Mouse (Mus musculus): ENCODE data around the gene Olfr1339. TPM values are rescaled to one million over a fixed set of nuclear protein-coding genes. Genes with fewer than 3 reads are reported as not detected.

Olfr1339 gene
- polyA plus RNA-seq (2015; fragmentation: Nextera tagmentation; extraction: Ambion mirVana), result not detected in 2 replicates

DNA sequence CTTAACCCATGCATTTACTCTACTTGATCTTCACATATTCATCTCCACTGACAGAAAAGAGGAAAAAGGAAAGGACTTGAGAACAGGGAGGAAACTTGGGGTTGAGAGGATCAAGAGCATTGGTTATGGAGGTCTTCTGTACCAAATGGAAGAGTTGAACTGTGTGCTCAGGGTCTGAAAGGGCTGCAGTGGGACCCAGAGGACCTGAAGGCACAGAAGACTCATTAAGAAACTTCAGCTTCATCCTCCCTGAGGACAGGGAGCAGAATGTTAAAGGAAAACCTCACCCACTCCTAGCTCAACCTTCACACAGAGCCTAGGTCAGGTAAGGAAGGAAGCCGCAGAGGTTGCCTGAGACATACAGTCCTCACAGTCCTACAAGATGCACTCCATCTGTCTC is at the start of gene Olfr1339:
Olfr1339 (plus strand) TSS at position 301 of the 400 bp plus-strand sequence.
- WGBS, result 94% methylated on average over 1 of the region's 1 CpGs
- Histone ChIP-seq H3K4me1 (no peaks in the 10 kb centered on the region), H3K27ac (no peak within 1 kb of the TSS), H3K9ac (no peak within 1 kb of the TSS), H3K36me3 (no peaks in the 10 kb centered on the region), H3K4me3 (no peak within 1 kb of the TSS), H3K4me2 (no peak within 1 kb of the TSS), H3K27me3 (no peaks in the 10 kb centered on the region), H3K9me3 (no peaks in the 10 kb centered on the region)
- no peak for ATAC-seq (ENCODE audit: insufficient number of reproducible peaks, low FRiP score, low TSS enrichment, low read depth)

DNA sequence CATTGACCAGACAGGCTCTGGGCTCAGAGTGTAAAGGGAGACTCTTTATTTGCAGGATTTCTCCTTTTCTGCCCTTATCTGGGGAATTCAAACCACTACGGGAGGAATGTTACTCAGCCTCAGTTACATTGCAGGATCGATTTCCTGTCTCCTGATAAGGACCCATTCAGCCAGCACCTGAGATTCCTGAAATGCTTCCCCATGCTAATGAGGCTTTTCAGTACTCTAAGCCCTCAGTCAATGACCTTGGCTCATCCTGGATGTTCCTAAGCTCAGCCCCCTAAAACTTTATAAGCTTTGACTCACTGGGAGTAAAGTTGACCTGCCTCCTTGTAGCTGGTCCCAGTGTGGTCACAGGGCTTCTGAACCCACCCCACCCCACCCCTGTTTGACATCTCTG is 44.9 kb upstream of the Olfr1339 start:
- H3K9me3 ChIP-seq, result no peaks in the 10 kb centered on the region
- no peak for ATAC-seq (ENCODE audit: insufficient number of reproducible peaks, low FRiP score, low TSS enrichment, low read depth)
- H3K36me3 ChIP-seq, result no peaks in the 10 kb centered on the region
- no peak overlapping the region for H3K4me2 ChIP-seq
- no peak overlapping the region for H3K4me3 ChIP-seq
- H3K4me1 ChIP-seq, result 0 out of 2 replicates have a peak, but pooled peaks cover 2% of the 10 kb centered on the region
- H3K9ac ChIP-seq, result no peak overlapping the region
- WGBS, result 40% methylated on average over 2 of the region's 2 CpGs
- H3K27ac ChIP-seq, result no peak overlapping the region
- no peaks in the 10 kb centered on the region for H3K27me3 ChIP-seq

DNA sequence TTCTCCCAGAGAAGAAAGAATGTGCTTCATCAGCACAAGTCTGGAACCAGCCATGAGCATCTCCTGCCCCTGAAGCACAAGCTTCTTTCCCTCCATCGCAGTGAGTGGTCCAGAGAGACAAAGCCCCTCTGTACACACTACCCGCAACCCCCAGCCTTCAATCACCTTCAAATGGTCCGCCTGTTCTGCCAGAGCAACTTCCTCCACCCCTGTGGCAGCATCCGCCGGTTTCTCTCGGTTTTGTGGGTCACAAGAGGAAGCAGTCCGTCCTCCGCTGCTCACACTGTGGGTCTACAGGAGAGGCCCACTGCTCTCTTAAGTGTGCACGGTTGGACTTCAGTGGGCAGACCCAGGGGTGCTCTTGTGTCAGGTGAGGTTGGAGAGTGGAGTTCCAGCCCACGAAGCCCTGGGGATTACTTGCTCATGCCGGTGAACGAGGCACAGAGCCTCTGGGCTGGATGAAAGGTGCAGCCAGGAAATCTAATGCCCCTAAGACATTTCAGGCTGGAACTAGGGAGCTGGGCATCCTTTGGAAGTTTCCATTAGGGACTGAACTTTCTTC is 39.5 kb upstream of the Olfr1339 start, which contains the start of gene Olfr1342:
Olfr1342 (minus strand) TSS at position 345 of the 562 bp plus-strand sequence.
- H3K9ac ChIP-seq, result no peak within 1 kb of the TSS
- no peaks in the 10 kb centered on the region for H3K36me3 ChIP-seq
- 39% methylated on average over 12 of the region's 12 CpGs for WGBS
- H3K9me3 ChIP-seq, result no peaks in the 10 kb centered on the region
- H3K4me2 ChIP-seq, result 0 out of 2 replicates have a peak within 1 kb of the TSS, but pooled peaks have one; percentile 19
- no peaks in the 10 kb centered on the region for H3K27me3 ChIP-seq
- no peak for ATAC-seq (ENCODE audit: insufficient number of reproducible peaks, low FRiP score, low TSS enrichment, low read depth)
- no peak within 1 kb of the TSS for H3K4me3 ChIP-seq
- H3K27ac ChIP-seq, result no peak within 1 kb of the TSS
- peaks cover 11% of the 10 kb centered on the region; the same call in 1 of the 2 replicates for H3K4me1 ChIP-seq

DNA sequence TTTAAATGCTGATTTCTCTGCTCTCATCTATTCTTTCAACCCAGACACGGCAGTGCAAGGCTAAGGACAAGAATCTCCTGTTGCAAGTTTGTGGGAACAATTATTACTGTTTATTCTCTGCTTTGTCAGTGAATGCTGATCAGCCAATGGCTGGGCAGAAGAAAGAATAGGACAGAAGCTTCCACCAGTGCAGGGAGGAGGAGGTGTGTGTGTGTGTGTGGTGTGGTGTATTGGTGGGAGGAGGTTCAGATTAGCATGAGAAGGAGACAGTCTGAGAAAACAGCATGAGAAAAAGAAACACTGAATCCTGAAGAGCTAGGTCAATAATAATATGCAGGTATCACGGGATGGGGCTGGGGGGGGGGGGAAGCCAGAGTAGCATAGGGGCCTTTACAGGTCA is 38.2 kb upstream of the Olfr1339 start:
- Histone ChIP-seq H3K9me3 (no peaks in the 10 kb centered on the region), H3K4me2 (no peak overlapping the region), H3K9ac (no peak overlapping the region), H3K27me3 (no peaks in the 10 kb centered on the region), H3K4me1 (peaks cover 11% of the 10 kb centered on the region; the same call in 1 of the 2 replicates), H3K36me3 (no peaks in the 10 kb centered on the region), H3K27ac (no peak overlapping the region), H3K4me3 (no peak overlapping the region)
- ATAC-seq (ENCODE audit: insufficient number of reproducible peaks, low FRiP score, low TSS enrichment, low read depth), result no peak
- 45% methylated on average over 2 of the region's 2 CpGs for WGBS

DNA sequence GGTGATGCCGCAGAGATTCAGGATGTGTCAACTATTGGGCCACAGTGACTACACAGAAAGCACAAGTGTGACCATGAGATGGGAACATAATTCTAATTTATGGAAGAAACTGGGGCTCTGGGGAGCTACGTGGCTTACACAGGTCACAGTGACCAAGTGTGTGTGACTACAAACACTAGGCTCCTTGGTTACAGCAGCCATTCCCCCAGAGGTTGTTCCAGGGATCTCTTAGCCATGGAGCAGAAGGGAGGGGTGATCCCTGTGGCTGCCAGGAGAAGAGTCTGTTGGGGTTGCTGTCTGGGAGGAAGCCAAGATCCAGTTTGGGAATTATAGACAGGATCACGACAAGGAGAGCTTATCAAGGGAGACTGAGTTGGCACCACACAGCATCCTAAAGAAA is 28.8 kb upstream of the Olfr1339 start, which contains the start of gene Olfr1341:
Olfr1341 (plus strand) TSS at position 301 of the 400 bp plus-strand sequence.
- WGBS, result 81% methylated on average over 3 of the region's 3 CpGs
- H3K4me2 ChIP-seq, result no peak within 1 kb of the TSS
- no peaks in the 10 kb centered on the region for H3K9me3 ChIP-seq
- no peaks in the 10 kb centered on the region for H3K4me1 ChIP-seq
- H3K4me3 ChIP-seq, result no peak within 1 kb of the TSS
- no peak within 1 kb of the TSS for H3K9ac ChIP-seq
- no peaks in the 10 kb centered on the region for H3K27me3 ChIP-seq
- no peak for ATAC-seq (ENCODE audit: insufficient number of reproducible peaks, low FRiP score, low TSS enrichment, low read depth)
- no peaks in the 10 kb centered on the region for H3K36me3 ChIP-seq
- no peak within 1 kb of the TSS for H3K27ac ChIP-seq

DNA sequence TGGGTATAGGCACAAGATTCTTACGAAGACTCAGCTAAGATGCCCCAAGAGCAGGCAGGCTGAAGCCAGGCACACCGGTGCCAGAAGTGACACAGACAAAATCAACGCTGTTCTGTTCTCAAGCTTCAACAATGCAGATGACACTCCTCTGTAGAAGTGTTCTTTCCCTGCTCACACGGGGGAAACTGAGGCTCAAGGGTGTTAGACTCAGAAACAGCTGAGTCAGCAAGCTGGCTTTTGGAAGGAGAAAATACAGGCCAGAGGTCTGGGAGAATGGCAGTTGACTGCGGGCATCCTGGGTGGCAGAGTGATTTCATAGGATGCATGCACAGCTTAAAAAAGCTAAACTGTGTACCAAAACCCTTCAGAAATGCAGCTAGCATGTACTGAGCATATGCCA is 23.9 kb upstream of the Olfr1339 start:
- WGBS, result 78% methylated on average over 5 of the region's 5 CpGs
- Histone ChIP-seq H3K9me3 (no peaks in the 10 kb centered on the region), H3K9ac (no peak overlapping the region), H3K27ac (no peak overlapping the region), H3K4me3 (no peak overlapping the region), H3K4me1 (no peaks in the 10 kb centered on the region), H3K4me2 (no peak overlapping the region), H3K36me3 (no peaks in the 10 kb centered on the region), H3K27me3 (no peaks in the 10 kb centered on the region)
- no peak for ATAC-seq (ENCODE audit: insufficient number of reproducible peaks, low FRiP score, low TSS enrichment, low read depth)

DNA sequence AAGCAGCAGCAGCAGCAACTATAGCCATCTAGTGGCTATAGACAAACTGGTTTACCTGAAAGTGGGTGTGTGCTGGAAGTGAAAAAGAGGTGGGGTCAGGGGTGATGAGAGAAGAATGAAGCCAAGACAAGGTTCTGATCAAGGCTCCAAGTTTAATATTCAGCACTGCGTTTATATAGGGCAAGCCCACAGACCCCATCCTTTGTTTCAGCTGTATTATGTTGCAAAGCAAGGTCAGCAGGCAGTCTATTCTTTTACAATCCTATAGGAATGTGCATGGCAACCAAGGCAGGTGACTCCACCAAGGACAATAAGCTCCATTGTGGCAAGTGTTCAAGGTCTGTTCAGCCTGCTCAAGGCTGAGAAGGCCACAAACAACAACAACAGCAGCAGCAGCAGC is 20.3 kb upstream of the Olfr1339 start:
- H3K27ac ChIP-seq, result no peak overlapping the region
- H3K27me3 ChIP-seq, result no peaks in the 10 kb centered on the region
- H3K4me2 ChIP-seq, result no peak overlapping the region
- no peak overlapping the region for H3K9ac ChIP-seq
- H3K4me3 ChIP-seq, result no peak overlapping the region
- WGBS, result 62% methylated on average over 1 of the region's 1 CpGs
- no peaks in the 10 kb centered on the region for H3K4me1 ChIP-seq
- H3K9me3 ChIP-seq, result no peaks in the 10 kb centered on the region
- no peaks in the 10 kb centered on the region for H3K36me3 ChIP-seq
- ATAC-seq (ENCODE audit: insufficient number of reproducible peaks, low FRiP score, low TSS enrichment, low read depth), result no peak

DNA sequence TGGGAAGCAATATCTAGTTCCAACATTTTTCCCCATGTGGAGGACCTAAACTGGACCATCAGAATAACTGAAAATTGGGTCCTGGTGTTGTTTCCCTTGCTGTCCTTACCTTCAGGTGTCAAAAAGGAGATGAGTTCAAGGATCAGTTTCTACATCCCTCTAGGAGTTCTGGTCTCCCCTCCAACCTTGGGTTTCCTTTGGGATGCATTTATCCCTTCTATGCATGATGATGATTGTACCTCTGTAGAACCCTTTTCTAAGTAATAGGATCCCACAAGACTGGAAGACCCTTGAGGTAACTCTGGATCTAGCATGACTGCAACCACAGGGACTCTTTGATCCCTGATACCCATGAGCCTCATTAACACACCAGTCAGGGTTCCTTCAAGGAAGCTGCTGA is 12.1 kb upstream of the Olfr1339 start, which contains the start of gene Olfr1340:
Olfr1340 (plus strand) TSS at position 301 of the 400 bp plus-strand sequence.
- Histone ChIP-seq H3K4me2 (no peak within 1 kb of the TSS), H3K9me3 (no peaks in the 10 kb centered on the region), H3K4me1 (no peaks in the 10 kb centered on the region), H3K9ac (no peak within 1 kb of the TSS), H3K4me3 (no peak within 1 kb of the TSS), H3K27ac (no peak within 1 kb of the TSS), H3K36me3 (no peaks in the 10 kb centered on the region), H3K27me3 (no peaks in the 10 kb centered on the region)
- ATAC-seq (ENCODE audit: insufficient number of reproducible peaks, low FRiP score, low TSS enrichment, low read depth), result no peak

DNA sequence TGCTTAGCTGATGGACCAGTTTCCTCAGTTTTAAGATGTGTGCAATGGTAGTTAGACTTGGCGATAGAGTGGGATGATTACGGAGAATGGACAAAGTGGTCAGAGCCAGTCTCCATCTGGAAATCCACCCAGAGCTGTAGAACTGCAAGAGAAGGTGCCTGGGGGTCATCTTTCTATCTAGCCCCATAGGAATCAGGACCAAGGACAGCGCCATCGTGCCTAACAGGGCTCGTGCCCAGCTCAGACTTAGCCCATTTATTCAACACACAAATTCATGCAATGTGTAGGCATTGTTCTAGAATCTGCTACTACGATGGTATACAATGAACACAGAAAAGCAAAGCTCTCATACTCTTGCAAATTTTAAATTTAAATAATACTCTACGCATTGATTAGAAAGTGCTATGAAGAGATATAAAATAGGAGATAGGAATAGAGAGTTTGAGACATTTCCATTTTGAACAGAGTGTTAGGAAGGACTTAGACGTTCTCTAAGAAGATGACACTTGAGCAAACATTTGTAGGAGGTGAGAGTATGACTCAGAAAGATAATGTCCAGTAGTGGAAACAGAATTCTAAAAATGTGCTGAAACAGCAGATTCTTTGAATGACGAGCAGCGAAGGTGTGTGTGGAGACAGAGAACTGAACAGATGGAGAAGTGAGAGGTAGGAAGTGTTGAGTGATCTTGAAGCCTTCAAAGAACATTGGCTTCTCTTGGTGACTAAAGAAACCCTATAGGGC is 10.1 kb upstream of the Olfr1339 start:
- no peak for ATAC-seq (ENCODE audit: insufficient number of reproducible peaks, low FRiP score, low TSS enrichment, low read depth)
- H3K9me3 ChIP-seq, result no peaks in the 10 kb centered on the region
- no peak overlapping the region for H3K9ac ChIP-seq
- no peaks in the 10 kb centered on the region for H3K27me3 ChIP-seq
- H3K4me1 ChIP-seq, result no peaks in the 10 kb centered on the region
- no peak overlapping the region for H3K27ac ChIP-seq
- WGBS, result 55% methylated on average over 10 of the region's 10 CpGs
- H3K4me3 ChIP-seq, result no peak overlapping the region
- no peaks in the 10 kb centered on the region for H3K36me3 ChIP-seq
- no peak overlapping the region for H3K4me2 ChIP-seq

DNA sequence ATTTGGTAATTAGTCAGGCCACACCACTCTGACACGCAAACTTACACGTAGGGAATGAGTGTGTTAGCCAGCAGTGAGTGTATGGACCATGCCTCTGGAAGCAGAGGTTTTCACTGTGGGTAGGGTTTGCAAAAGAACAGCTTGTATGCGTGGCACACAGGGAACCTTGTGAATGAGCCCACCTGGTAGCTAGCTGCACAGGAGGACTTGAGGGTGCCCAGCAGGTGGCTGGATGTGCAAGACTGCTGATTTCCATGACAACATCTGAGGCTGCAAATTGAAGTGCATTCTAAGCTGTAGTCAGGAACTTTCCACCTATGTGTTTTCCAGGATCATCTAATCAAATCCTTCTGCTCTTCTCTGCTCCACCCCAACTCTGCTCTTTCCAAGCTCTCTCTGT is 7.6 kb downstream of the Olfr1339 start:
- Histone ChIP-seq H3K36me3 (no peaks in the 10 kb centered on the region), H3K9ac (no peak overlapping the region), H3K4me3 (no peak overlapping the region), H3K27ac (no peak overlapping the region), H3K9me3 (no peaks in the 10 kb centered on the region), H3K4me1 (no peaks in the 10 kb centered on the region), H3K27me3 (peaks cover 21% of the 10 kb centered on the region; the same call in 1 of the 2 replicates), H3K4me2 (no peak overlapping the region)
- ATAC-seq (ENCODE audit: insufficient number of reproducible peaks, low FRiP score, low TSS enrichment, low read depth), result no peak
- WGBS, result 62% methylated on average over 3 of the region's 3 CpGs

DNA sequence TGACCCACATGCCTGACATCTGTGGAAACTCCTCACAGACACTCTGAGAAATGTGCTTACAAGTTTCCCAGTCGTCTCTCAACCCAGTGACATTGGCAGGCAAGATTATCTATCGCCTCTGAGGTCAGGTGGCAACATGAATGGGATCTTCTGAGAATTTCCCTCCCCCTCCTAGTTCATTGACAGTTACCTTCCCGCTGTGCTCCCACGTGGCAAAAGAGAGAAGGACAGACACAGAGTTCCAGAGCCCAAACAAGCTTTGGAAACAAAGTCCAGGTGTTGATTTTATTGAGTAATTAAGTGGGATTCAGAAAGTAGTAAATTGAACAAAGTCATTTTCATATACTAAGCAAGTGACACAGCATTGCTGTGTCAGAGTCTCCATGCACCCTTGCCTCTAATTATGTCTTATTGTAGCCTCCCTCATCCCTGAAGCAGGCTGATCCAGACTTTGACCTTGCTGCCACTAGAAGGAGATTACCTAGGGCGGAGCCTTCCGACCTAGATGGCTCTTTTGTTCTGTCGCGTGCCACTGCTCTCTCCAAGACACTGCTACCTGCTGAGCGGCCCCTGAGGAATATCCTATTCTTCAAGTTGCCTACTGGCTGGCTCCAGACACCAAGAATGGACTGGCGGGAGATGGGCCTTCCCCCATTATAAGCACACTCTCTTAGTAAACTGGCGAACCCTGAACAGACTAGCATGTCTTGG is 9.2 kb downstream of the Olfr1339 start:
- no peak overlapping the region for H3K27ac ChIP-seq
- H3K4me1 ChIP-seq, result no peaks in the 10 kb centered on the region
- peaks cover 21% of the 10 kb centered on the region; the same call in 1 of the 2 replicates for H3K27me3 ChIP-seq
- ATAC-seq (ENCODE audit: insufficient number of reproducible peaks, low FRiP score, low TSS enrichment, low read depth), result no peak
- 0 out of 2 replicates have a peak, but pooled peaks cover under 1% of the 10 kb centered on the region for H3K9me3 ChIP-seq
- no peaks in the 10 kb centered on the region for H3K36me3 ChIP-seq
- no peak overlapping the region for H3K9ac ChIP-seq
- H3K4me2 ChIP-seq, result no peak overlapping the region
- 11% methylated on average over 11 of the region's 11 CpGs for WGBS
- H3K4me3 ChIP-seq, result no peak overlapping the region

DNA sequence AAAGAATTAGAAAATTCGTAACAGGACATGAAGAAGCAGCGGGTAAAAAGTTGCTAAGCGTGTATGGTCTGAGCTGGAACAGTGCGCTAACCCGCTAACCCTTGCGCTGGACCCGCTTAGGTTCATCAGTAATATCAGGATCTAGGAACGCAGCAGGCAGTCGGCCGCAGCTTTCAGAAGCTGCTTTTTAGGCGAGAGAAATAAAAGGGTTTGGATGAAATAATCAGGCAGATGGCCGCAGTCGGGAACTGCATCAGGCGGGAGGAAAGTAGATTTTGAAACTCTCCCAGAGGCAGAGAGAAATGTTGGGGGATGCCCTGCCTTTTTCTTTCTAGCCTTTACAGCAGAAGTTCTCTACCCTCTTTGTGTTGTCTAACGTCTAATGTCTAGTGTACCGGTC is 9.9 kb downstream of the Olfr1339 start:
- Histone ChIP-seq H3K27me3 (peaks cover 21% of the 10 kb centered on the region; the same call in 1 of the 2 replicates), H3K4me1 (no peaks in the 10 kb centered on the region), H3K4me2 (no peak overlapping the region), H3K27ac (no peak overlapping the region), H3K9me3 (0 out of 2 replicates have a peak, but pooled peaks cover 2% of the 10 kb centered on the region), H3K9ac (no peak overlapping the region), H3K36me3 (no peaks in the 10 kb centered on the region), H3K4me3 (no peak overlapping the region)
- 10% methylated on average over 16 of the region's 16 CpGs for WGBS
- no peak for ATAC-seq (ENCODE audit: insufficient number of reproducible peaks, low FRiP score, low TSS enrichment, low read depth)

Data from limb, embryonic 15.5 days (tissue).